Mouse (Mus musculus) G1E (cell line): Measurements from ENCODE around the gene Hsf2bp.

ENCODE experiments used
- CTCF ChIP-seq: IDR thresholded peaks from 2 replicates; pipeline ENCODE4 v1.5.1; 2012; ENCODE audit warnings: low read depth, low read length, inconsistent platforms, mixed read lengths
- GATA1 ChIP-seq: IDR thresholded peaks from 2 replicates; pipeline ENCODE4 v1.6.1; 2012; ENCODE audit warnings: borderline replicate concordance, low read length, inconsistent platforms, mixed read lengths

DNA sequence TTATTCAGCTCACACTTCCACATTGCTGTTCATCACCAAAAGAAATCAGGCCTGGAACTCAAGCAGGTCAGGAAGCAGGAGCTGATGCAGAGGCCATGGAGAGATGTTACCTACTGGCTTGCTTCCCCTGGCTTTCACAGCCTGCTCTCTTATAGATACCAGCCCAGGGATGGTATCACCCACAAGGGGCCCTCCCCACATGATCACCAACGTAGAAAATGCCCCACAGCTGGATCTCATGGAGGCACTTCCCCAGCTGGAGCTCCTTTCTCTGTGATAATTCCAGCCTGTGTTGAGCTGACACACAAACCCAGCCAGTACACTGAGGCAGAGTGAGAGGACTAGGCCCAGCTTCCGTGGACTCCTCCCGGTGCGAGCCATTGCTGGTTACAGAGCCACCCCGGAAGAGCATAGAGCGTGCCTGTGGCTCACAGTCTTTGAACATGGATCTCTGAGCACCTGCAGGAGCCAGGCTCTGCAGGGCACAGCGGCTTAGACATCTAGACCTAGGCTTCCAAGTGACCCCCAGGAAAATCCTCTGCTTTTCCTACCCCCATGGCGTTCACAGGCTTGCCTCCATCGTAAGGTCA lies 130.9 kb downstream of the Hsf2bp start:
- no peak for TF ChIP-seq GATA1
- TF ChIP-seq CTCF = no peak
